Mouse (Mus musculus) embryo, embryonic 10.5 days (tissue): ENCODE data around the gene Cluh.

Source experiments
- DNase-seq: peaks from one replicate; pipeline ENCODE4 v3.0.0-alpha.2; 2015; ENCODE audit warnings: low spot score

The Cluh gene

DNA sequence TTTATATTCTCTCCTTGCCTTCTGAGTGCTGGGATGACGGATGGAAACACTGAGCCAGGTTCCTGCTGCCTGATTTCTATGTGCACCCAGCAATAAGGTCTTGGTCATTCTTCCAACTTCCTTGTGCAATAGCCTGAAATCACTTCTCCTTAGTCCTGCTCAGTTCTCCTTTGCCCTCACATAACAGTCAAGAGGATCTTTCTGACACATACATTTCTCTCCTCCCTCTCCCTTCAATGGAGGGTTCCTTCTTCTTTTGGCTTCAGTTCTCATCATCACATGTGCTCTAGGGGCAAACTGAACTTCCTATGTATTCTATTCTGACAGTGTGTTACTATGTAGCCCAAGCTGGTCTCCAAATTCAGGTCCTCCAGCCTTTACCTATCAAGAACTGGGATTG lies 1.3 kb upstream of the Cluh start:
- no peak for DNase-seq

DNA sequence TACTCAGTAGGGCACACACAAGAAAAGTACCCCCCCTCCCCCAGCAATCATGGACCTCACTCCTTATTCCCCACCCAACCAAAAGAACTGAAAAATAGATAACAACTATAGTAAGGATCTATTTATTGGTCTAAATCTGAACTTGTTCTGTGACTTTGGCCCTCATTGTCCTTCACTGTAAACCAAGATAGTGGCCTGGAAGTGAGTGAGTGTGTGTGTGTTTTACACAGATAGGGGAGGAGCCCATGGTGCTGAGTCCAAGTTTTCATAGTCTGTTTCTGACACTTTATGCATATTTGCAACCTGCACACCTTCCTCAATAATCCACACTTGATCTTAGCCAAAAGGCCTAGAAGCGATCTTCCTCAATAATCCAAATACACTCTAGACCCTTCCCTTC lies 619 bp upstream of the Cluh start:
- no peak for DNase-seq

DNA sequence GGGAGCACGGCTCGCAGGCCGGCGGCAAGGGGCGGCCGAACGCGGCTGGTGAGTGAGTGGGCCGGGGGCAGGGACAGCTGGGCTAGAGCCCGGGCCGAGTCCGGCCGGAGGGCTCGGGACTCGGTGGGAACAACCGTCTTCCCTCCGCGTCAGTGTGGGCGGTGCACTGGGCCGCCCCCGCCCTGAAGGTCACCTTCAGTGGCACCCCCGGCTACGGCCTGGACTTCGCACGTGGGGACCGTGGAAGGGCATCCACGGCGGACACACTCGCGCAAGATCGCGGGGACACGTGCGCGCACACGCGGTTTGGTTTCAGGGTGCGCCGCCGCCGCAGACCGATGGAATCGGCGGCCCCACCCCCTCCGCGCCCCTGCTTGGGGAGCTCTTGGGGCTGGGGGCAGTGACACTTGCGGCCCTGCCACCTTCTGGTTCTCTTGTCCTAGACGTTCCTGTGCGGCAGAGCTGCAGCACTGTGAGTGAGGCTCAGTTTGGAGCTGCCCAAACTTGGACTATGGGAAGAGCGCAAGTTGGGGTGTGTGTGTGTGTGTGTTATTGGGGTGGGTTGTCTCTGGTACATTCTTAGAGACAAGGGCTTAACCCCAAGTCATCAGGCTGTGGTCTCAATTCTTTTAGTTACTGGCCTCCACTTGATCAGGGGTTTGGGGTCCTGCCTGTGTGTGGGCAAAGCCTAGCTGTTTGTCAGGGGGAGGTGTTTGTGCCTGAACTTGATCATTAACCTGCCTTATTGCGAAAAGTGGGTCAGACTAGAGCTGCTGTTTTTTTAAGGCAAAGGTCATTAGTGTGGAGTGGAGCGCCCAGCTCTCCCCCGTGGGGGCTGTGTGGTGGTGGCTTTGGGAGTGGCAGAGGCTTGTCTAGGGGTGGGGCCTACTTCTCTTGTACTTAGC lies 604 bp downstream of the Cluh start:
- peak; percentile 24 for DNase-seq

DNA sequence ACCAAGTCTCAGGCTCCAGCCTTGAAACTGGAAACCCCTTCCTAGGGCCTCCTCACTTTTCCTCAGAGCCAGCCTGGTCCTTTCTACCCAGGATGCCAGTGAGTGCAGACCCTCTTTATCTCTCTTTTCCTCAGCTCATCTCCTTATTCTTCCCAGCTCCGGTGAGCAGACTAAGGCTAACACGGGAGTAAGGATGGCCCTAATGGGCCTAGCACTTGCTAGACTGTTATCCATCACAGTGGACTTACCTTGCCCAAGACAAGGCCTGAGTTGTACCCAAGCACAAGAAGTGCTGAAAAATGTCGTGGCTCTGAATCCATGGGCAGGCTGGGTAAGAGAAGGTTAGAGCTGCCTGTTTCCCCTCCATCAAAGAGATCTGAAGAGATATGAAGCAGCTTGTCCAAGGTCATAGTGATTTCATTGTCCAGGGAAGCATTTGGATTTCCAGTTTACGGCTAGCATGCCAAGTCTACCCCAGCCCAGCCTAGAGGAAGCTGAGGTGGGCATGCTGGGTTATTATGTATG lies 1.3 kb downstream of the Cluh start:
- DNase-seq, result no peak

DNA sequence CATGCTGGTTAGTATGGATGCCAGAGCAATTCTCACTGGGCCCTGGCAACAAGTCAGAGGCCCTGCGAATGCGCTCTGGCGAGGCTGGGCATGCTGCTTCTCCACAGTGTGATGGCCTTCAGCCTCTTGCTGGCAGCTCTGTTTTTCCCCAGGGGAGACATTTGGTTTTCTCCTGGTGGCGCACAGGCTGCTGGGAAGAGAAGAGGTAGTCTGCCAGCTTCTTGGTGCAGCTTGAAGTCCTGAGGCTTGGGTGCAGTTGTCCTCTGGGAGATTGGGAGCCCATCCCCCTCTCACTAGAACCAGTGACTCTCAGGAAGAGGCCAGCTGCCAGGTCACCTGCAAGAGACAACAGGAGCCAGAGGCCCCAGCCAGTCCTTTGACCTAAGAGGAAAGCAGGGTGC lies 3.5 kb downstream of the Cluh start:
- DNase-seq, result no peak

DNA sequence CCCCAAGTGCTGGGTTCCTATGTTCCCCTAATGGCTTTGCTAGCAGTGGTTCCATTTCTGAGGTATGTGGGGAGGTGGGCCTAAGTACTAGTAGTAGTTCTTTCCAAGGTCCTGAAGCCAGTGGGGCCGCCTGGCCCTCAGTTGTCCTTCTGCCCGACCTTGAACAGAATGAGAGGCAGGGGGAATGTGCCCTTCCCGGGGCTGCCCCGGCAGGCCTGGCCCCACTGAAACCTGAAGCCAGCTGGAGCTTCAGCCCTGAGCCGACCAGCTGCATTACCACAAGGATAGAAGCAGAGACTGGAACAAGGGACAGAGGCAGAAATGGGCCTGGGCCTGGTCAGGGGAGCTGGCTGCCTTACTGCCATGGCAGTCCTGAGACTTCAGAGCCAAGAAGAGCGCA lies 4.1 kb downstream of the Cluh start:
- no peak for DNase-seq

DNA sequence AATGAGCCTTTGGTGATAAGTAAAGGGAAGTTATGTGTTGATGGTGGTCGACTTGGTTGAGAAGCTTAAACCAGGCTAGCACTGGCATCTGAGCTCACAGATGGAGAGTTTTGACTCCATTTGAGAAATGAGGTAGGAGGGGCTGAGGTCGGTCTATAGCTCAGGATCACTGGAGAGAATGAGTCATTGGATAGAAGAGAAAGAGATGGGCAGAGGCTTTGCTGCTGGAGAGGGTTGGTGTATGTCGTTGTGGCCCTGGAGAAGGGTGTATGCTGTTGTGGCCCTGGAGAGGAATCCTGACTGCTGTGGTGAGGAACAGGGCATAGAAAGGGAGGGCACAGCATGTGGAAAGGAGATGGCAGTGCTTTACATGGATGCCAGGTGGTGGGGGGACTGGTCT lies 6.6 kb downstream of the Cluh start:
- DNase-seq, result no peak

DNA sequence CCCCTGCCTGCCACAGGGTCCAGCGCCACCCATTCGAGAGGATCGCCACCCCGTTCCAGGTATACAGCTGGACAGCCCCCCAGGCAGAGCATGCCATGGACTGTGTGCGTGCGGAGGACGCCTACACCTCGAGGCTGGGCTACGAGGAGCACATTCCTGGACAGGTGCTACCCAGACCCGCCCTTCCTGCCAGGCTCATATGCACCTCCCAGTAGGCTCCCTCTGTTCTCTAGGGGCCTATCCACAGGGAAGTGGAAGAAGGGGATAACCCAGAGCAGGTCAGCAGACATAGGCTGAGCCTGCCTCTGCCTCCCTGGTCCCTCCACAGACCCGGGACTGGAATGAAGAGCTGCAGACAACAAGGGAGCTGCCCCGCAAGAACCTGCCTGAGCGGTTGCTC lies 11.0 kb downstream of the Cluh start:
- DNase-seq, result no peak

DNA sequence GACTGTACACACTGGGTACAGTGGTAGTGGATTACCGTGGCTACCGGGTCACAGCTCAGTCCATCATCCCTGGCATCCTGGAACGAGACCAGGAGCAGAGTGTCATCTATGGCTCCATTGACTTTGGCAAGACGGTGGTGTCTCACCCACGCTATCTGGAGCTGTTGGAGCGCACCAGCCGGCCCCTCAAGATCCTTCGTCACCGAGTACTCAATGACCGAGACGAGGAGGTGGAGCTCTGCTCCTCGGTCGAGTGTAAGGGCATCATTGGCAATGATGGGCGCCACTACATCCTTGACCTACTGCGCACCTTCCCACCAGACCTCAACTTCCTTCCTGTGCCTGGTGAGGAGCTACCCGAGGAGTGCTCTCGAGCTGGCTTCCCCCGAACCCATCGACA lies 12.3 kb downstream of the Cluh start:
- DNase-seq, result no peak

DNA sequence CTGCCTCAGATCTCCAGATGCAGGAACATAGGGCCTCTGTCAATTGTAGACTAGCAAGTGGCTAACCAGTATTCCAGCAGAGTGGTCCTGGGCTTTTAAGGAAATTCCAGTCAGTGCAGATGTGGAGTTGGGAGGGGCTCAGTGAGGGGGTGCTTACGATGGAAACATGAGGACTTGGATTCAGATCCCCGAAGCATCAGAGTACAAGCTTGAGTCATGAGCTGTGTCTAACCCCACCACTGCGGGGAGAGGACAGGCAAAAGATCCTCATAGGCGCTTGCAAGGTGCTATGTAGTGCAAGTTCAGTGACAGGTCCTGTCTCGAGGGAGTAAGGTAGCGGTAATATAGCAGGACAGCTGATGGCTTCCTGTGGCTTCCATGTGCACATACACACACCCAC lies 12.9 kb downstream of the Cluh start:
- DNase-seq, result no peak

DNA sequence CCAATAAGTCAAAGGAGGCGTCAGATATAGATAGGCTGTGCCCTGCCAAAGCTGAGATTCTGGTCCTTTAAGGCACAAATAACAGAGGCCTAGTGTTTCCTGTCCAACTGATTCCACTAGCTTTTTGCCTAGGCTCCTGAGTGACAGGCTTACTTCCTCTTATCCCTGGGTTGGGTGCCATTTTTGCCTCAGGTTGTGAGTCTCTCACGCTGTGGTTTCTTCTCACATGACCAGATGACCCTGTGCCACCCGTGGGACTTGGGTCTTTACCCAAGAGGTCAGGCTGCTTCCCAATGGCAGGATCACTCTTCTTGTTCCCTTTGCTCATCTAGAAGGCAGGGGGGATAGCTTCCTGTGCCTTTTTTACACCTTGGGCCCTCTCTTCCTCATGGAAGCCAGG lies 15.0 kb downstream of the Cluh start:
- DNase-seq, result no peak

DNA sequence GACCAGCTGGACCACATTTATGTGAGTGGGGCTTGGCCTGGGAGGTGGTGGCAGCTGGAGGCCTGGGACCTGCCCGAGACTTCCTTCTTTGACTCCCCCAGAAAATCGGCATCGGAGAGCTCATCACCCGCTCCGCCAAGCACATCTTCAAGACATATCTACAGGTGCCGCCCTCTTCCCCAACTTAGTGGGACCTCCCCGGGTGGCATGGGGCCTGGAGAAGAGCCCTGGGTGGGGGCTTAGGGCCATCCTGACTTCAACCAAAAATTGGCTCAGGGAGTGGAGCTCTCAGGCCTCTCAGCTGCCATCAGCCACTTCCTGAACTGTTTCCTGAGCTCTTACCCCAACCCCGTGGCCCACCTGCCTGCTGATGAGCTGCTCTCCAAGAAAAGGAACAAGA lies 15.6 kb downstream of the Cluh start:
- DNase-seq, result no peak

DNA sequence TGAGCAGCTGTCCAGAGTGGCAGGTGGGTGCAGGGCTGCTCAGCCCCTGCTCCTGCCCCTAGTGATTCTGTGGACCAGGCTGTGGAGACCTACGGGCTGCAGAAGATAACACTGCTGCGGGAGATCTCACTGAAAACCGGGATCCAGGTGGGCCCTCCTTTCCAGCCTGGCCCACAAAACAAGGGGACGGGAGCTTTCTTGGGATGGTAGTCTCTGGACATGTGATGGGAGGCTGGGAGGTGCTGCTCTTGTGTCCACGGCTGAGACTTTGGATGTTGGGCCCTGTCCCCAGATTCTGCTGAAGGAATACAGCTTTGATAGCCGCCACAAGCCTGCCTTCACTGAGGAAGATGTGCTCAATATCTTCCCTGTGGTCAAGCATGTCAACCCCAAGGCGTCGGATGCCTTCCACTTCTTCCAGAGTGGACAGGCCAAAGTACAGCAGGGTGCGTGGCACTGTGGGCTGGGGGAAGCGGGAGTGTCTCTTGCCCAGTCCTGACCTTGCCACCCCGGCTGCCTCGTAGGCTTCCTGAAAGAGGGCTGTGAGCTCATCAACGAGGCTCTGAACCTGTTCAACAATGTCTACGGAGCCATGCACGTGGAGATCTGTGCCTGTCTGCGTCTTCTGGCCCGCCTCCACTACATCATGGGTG lies 16.5 kb downstream of the Cluh start:
- no peak for DNase-seq

DNA sequence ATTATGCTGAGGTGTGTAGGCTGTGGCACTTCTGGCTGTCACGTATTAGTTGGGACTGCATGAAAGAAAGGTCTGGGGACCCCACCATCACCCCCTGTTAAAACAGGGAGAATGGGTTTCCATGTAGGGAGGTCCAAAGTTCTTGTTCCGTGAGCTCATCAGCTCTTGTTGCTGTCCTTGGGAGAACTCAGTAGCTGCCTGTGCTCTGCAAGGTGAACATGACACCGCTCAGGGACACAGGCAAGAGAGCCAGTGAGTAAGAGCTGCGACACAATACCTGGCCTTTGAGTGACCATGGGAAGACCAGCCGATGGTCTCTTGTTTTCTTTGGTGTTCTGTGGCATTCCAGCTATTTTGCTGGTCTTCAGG lies 17.0 kb downstream of the Cluh start:
- DNase-seq, result no peak

DNA sequence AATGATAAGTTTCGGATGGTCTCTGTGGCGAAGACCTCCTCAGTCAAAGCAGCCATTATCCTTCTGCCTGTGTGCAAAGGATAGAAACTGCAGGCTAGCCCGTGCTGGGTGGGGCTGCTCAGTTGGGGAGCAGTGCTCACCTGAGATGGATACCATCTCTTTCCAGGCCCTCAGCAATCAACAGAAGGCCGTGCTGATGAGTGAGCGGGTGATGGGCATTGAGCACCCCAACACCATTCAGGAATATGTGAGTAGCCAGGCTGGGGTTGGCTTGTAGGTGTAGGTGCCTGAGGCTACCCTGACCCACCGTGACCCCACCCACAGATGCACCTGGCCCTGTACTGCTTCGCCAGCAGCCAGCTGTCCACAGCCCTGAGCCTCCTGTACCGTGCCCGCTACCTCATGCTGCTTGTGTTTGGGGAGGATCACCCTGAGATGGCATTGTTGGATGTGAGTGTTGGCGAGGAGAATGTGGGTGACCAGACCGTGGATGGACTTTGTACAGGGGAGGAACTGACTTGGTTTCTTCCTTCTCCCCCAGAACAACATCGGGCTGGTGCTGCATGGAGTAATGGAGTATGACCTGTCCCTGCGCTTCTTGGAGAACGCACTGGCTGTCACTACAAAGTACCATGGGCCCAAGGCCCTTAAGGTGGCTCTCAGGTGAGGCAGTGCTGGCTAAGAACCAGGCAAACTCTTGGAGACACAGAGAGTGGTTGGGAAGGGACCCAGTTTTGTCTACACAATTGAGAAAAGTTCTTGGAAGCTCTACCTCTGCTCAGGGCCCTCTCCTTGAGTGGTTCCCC lies 17.7 kb downstream of the Cluh start:
- no peak for DNase-seq

DNA sequence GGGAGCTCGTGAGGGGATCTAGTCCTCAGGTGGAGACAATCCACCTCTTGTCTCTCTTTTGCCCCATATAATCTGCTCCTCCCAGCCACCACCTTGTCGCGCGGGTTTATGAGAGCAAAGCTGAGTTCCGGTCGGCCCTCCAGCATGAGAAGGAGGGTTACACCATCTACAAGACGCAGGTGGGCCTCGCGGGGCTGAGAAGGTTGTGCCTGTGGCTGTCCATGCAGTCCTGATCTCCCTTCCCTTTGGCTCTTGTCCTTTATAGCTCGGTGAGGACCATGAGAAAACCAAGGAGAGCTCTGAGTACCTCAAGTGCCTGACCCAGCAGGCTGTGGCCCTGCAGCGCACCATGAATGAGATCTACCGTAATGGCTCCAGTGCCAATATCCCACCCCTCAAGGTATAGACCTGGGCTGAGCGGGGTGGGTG lies 18.3 kb downstream of the Cluh start:
- no peak for DNase-seq

DNA sequence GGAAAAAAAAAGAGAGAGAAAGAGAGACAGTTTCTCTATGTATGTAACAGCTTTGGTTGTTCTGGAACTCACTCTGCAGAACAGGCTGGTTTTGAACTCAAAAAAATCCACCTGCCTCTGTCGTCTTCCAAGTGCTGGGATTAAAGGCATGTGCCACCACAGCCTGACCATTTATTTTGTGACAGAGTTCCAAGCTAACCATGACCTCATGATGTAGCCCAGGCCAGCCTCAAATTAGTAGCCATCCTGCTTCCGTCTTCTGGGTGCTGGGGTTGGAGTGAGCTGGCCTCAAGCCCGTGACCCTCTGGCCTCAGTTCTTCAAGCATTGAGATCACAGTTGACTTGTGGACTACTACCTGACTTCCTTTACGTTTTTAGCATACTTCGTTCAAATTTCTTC lies 19.2 kb downstream of the Cluh start:
- no peak for DNase-seq

DNA sequence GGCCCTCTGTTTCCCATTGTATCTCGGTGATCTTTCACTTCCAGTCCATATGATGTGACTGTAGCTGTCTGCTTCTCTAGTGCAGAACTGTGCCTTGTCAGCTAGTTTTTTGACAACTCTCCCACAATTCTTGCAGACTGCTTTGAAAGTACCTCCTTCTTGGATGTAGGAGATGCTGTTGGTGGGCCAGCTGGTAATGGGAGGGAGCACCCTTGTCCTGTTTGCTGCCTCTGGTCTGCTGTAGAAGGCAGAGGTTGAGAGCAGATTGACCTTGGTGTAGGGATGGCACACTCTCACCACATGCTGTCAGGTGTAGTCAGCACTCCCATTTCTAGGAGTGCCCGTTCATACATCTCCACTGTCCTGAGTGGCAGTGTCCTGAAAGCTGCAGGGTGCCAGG lies 19.7 kb downstream of the Cluh start:
- no peak for DNase-seq

DNA sequence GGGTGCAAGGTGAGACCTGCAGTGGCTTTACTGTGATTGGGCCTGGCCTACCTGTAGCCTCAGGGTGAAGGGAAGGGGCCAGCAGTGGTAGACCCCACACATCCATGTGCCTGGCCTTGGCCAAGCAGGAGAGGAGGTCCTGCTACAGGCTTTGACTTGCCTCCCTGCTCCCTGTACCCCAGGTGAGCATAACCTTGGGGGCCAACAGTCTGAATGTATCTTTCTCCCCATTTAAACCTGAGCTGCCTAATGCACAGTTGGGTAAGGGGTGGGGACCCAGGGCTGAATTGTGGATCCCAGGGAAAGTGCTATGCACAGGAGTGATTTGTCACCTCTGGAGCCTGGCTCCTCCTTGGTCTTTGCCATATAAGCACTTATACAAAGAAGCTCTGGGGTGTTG lies 20.9 kb downstream of the Cluh start:
- DNase-seq, result no peak

DNA sequence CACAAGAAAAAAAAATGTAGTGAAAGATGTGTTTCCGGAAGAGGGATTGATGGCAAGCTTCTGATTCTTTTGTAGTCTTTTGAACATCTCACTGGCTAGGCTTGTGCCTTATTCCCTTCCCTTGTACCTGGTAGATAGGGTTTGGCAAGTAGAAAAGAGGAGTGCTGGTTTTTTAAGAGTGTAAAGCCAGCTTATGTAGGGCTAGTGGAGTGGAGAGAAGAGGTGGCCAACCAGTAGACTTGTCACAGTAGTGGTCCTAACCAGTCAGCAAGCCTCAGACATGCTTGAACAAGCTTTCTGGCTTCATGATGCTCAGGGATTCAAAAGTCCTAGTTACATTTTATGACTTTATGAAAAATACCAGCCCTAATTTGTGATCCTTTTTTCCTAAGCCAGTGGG lies 21.7 kb downstream of the Cluh start:
- no peak for DNase-seq

DNA sequence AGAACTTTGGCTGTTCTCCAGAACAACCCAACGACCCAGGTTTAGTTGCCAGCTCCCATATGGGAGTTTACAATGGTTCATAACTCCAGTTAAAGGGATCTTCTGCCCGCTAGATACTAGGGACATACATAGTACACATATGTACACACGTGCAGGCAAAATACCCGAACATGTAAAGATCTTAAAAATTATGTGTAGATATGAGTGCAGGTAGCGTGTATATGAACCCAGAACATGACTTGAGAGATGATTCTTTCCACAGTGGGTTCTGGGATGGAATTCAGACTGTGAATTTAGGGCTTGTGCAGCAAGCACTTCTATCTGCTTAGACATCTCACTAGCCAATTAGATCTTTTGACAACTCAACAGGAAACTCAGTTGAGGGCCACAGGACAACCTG lies 22.5 kb downstream of the Cluh start:
- DNase-seq, result no peak

DNA sequence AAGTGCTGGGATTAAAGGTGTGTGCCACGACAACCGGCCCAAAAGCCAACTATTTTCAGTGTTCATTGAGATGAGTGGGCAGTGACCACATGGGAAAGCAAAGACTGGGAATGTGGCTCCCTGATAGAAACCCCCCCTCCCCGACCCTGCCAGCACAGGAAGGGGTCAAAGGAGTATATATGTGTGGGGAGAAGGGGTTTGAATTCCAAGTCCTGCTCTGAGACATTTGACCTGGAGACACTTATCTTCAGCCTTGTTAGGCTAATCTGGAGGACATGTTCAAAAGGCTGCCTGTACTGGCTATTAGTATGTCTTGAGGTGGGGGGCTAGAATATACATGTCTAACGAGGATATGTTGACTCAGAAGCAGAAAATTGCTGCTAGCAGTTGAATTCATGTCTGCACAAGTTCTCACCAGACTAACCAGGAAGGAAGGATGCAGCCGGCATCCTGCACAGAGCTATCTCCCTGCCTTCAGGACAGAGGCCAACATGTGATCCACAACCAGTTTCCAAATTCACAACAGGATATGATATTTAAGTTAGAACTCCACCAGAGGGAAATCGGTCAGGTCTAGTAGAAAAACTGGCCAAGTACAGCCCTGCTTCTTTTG lies 23.7 kb downstream of the Cluh start:
- no peak for DNase-seq
